Mouse (Mus musculus) urinary bladder, postnatal 25 days (tissue): ENCODE data around the gene Ppfibp2.

Experiments
- DNase-seq: peaks from one replicate; pipeline ENCODE4 v3.0.0; 2022; ENCODE audit warnings: low spot score

Gene Ppfibp2

GRCm38 (mm10) chr7:107757308-107758151 lies 162.5 kb downstream of the Ppfibp2 start, which contains the start of gene Cyb5r2:
Gene Cyb5r2, minus strand, starts transcription at chr7:107758032.
- DNase-seq = no peak

- DNase-seq = no peak
Observed at GRCm38 (mm10) chr7:107770812-107771211, 175.8 kb downstream of the Ppfibp2 start.

- no peak for DNase-seq
Observed at GRCm38 (mm10) chr7:107778216-107778615, 183.2 kb downstream of the Ppfibp2 start.

GRCm38 (mm10) chr7:107779611-107780010 lies 184.6 kb downstream of the Ppfibp2 start:
- DNase-seq = no peak

- DNase-seq = no peak
Observed at GRCm38 (mm10) chr7:107787977-107788620, 193.1 kb downstream of the Ppfibp2 start.

- no peak for DNase-seq
Observed at GRCm38 (mm10) chr7:107796500-107796899, 201.5 kb downstream of the Ppfibp2 start.
